Mouse (Mus musculus) heart, embryonic 16.5 days (tissue): ENCODE data around the gene Gtf3c1. TPM values are rescaled to one million over a fixed set of nuclear protein-coding genes. Genes with fewer than 3 reads are reported as not detected.
"Not testable (repeated sequence)": the region's sequence is repeated elsewhere in the genome, so short reads cannot be mapped to it uniquely, and the experiment has no call there.

ENCODE experiments used
- ATAC-seq: fragments of 200-750 bp; cut with Nextera tagmentation; replicated peaks from 2 replicates; pipeline ENCODE4 v1.8.0; 2017; ENCODE audit warnings: moderate number of reproducible peaks; ENCODE audit not compliant: insufficient read depth, low FRiP score; ENCODE audit errors: extremely low read depth
- H3K27ac ChIP-seq: fragments of 300-500 bp; sonication (generic); 2 replicates; pipeline ENCODE4 v1.5.1; 2014; ENCODE audit warnings: mild to moderate bottlenecking, low read length, control low read depth, moderate library complexity
- H3K27me3 ChIP-seq: fragments of 300-500 bp; sonication (generic); 2 replicates; pipeline ENCODE4 v1.6.1; 2014; ENCODE audit warnings: low read length, mixed read lengths; ENCODE audit not compliant: control insufficient read depth, insufficient read depth
- H3K36me3 ChIP-seq: fragments of 300-500 bp; sonication (generic); 2 replicates; pipeline ENCODE4 v1.6.1; 2014; ENCODE audit not compliant: control insufficient read depth, insufficient read depth
- H3K4me1 ChIP-seq: fragments of 300-500 bp; sonication (generic); 2 replicates; pipeline ENCODE4 v1.6.1; 2014; ENCODE audit warnings: low read length, mixed read lengths; ENCODE audit not compliant: control insufficient read depth, insufficient read depth
- H3K4me2 ChIP-seq: fragments of 300-500 bp; sonication (generic); 2 replicates; pipeline ENCODE4 v1.6.1; 2014; ENCODE audit warnings: low read depth, mild to moderate bottlenecking, control low read depth, low read length
- H3K4me3 ChIP-seq: fragments of 300-500 bp; sonication (generic); 2 replicates; pipeline ENCODE4 v1.5.1; 2014; ENCODE audit warnings: mild to moderate bottlenecking, control low read depth, low read length
- H3K9ac ChIP-seq: fragments of 300-500 bp; sonication (generic); 2 replicates; pipeline ENCODE4 v1.6.1; 2014; ENCODE audit warnings: low read length, control low read depth
- H3K9me3 ChIP-seq: fragments of 300-500 bp; sonication (generic); replicated peaks from 2 replicates; pipeline ENCODE4 v1.6.1; 2016; ENCODE audit warnings: low read length; ENCODE audit not compliant: control insufficient read depth
- WGBS: fragments of 180-500 bp; shearing (Covaris S2); extraction: QIAGEN DNeasy Blood & Tissue Kit; methylation state at CpG from one replicate; pipeline ENCODE4 v1.1.7; 2014; 5-methylcytosine and 5-hydroxymethylcytosine counted together
- polyA plus RNA-seq: library from polyadenylated mRNA; unstranded; fragments of >200 nt; fragmentation: Nextera tagmentation; extraction: Ambion mirVana; gene quantifications from 2 replicates; pipeline ENCODE4 v1.2.1, GENCODE M21; 2015

Gtf3c1 gene
- polyA plus RNA-seq, 1 experiment from 2014 or later: 25.8 TPM

DNA sequence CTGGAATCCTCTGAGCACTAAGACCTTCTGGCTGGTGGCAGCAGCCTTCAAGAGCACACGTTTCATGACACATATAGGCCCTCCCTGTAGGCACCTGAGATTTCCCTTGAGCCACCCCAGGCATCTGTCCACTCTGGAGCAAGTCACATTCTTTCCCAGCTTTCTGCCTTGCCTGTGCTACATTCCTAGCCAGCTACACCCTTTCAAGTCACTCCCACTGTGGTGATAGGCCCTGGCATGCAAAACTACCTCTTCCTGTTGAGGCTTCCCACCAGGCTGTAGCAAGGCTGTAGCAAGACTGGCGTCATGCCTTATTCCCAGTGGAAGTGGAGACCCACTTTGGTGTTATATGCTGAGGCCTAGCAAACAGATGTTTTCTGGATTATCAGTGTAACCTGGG, 9.1 kb upstream of the Gtf3c1 start:
- Histone ChIP-seq H3K4me1 (peaks cover 61% of the 10 kb centered on the region), H3K9me3 (no peaks in the 10 kb centered on the region), H3K27me3 (no peaks in the 10 kb centered on the region), H3K27ac (peak overlapping the region; percentile 91), H3K4me2 (peak overlapping the region; percentile 1; the same call in 1 of the 2 replicates), H3K9ac (no peak overlapping the region), H3K36me3 (no peaks in the 10 kb centered on the region), H3K4me3 (no peak overlapping the region)
- peak; percentile 71 for ATAC-seq
- WGBS: 11% methylated on average over 2 of the region's 2 CpGs

GRCm38 (mm10) chr7:125714803-125715202, 7.2 kb upstream of the Gtf3c1 start:
- H3K4me2 ChIP-seq: no peak overlapping the region
- 65% methylated on average over 3 of the region's 3 CpGs for WGBS
- no peaks in the 10 kb centered on the region for H3K27me3 ChIP-seq
- no peak overlapping the region for H3K9ac ChIP-seq
- H3K4me3 ChIP-seq: no peak overlapping the region
- ATAC-seq: no peak
- peaks cover 4% of the 10 kb centered on the region; the same call in 1 of the 2 replicates for H3K36me3 ChIP-seq
- H3K4me1 ChIP-seq: peaks cover 49% of the 10 kb centered on the region
- no peaks in the 10 kb centered on the region for H3K9me3 ChIP-seq
- peak overlapping the region; percentile 35 for H3K27ac ChIP-seq

- not testable (repeated sequence) for ATAC-seq, H3K36me3 ChIP-seq, H3K9me3 ChIP-seq, H3K4me2 ChIP-seq, H3K27ac ChIP-seq, H3K27me3 ChIP-seq, H3K9ac ChIP-seq, H3K4me3 ChIP-seq
- WGBS: 91% methylated on average over 6 of the region's 7 CpGs
- H3K4me1 ChIP-seq: peaks cover 46% of the 10 kb centered on the region
Observed at GRCm38 (mm10) chr7:125713542-125714055, 6.0 kb upstream of the Gtf3c1 start.

GRCm38 (mm10) chr7:125708100-125708499, 520 bp upstream of the Gtf3c1 start:
- H3K9ac ChIP-seq: peak overlapping the region; percentile 87
- no peak for ATAC-seq
- peaks cover 9% of the 10 kb centered on the region for H3K36me3 ChIP-seq
- H3K9me3 ChIP-seq: no peaks in the 10 kb centered on the region
- WGBS: under 1% methylated on average over 14 of the region's 15 CpGs
- H3K27me3 ChIP-seq: no peaks in the 10 kb centered on the region
- H3K4me3 ChIP-seq: peak overlapping the region; percentile 88
- H3K4me1 ChIP-seq: peaks cover 31% of the 10 kb centered on the region
- peak overlapping the region; percentile 77 for H3K4me2 ChIP-seq
- peak overlapping the region; percentile 71 for H3K27ac ChIP-seq

DNA sequence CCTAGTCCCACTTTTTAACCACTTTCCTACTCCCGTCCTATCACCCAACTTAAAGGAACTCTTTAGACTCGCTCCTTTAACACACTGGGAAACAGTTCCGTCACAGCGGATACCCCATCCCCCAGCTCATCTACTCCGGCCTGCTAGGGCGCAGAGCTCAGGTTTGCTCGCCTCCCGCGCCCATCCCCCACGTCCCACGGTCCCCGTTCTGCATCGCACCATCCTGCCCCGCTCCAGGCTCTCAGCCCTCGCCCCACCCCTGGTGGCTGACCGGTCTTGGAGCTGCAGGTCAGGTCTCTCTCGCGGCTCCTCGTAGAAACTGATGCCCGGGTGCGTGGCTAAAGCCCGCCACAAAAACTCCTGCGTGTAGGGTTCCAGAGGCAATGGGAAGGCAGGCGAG, 394 bp downstream of the Gtf3c1 start:
- Histone ChIP-seq H3K4me2 (peak overlapping the region; percentile 67), H3K9me3 (no peaks in the 10 kb centered on the region), H3K27me3 (no peaks in the 10 kb centered on the region), H3K36me3 (peaks cover 18% of the 10 kb centered on the region), H3K4me3 (peak overlapping the region; percentile 88), H3K27ac (peak overlapping the region; percentile 94), H3K9ac (peak overlapping the region; percentile 89), H3K4me1 (peaks cover 31% of the 10 kb centered on the region)
- WGBS: under 1% methylated on average over 24 of the region's 24 CpGs
- ATAC-seq: peak; percentile 77

- Histone ChIP-seq H3K4me2 (no peak overlapping the region), H3K4me3 (no peak overlapping the region), H3K4me1 (peaks cover 20% of the 10 kb centered on the region), H3K27me3 (no peaks in the 10 kb centered on the region), H3K36me3 (peaks cover 56% of the 10 kb centered on the region), H3K9me3 (peaks cover 10% of the 10 kb centered on the region), H3K9ac (no peak overlapping the region), H3K27ac (no peak overlapping the region)
- 94% methylated on average over 1 of the region's 1 CpGs for WGBS
- no peak for ATAC-seq
Observed at GRCm38 (mm10) chr7:125702791-125703190, 4.8 kb downstream of the Gtf3c1 start.

DNA sequence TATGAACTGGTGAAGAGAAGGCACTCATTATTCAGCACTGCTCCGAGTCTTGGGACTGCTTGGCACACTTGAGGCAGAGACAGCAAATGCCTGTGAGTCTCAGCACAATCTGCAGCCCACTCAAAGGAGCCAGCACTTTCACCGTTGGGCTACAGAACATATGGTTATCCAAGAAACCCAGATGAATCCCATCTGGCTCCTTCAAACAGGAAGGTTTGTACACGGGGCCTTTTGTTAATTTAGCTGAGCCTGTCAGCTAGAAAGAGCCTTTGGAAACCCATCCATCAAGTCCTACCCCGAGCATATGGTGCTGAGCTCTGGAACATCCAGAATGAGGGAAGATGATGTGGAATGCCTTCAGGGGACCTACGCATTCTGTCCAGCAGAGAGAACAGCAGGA, 13.5 kb downstream of the Gtf3c1 start:
- no peaks in the 10 kb centered on the region for H3K4me1 ChIP-seq
- no peak overlapping the region for H3K27ac ChIP-seq
- H3K9me3 ChIP-seq: peaks cover 7% of the 10 kb centered on the region
- H3K36me3 ChIP-seq: peaks cover 90% of the 10 kb centered on the region
- no peak for ATAC-seq
- H3K4me2 ChIP-seq: no peak overlapping the region
- no peak overlapping the region for H3K9ac ChIP-seq
- H3K4me3 ChIP-seq: no peak overlapping the region
- WGBS: 79% methylated on average over 5 of the region's 5 CpGs
- H3K27me3 ChIP-seq: no peaks in the 10 kb centered on the region

DNA sequence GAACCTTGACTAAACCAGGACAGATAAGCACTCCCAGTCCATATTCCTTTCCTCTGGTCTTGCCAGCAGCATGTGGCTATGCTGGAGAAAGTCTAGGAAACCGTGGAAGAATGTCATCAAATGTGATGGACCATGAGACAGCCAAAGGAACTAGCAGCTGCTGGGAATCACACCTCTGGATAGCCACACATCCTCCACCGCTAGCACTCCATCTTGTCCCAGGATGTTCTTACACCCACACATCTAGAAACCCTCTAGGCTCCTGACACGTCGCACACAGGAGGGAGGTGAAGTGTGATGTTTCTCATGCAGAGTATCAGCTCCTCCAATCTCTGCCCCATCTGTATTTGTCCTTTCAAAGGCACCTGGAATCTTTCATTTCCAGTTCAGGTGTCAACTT, 17.1 kb downstream of the Gtf3c1 start:
- Histone ChIP-seq H3K36me3 (peaks cover 71% of the 10 kb centered on the region), H3K4me2 (no peak overlapping the region), H3K27me3 (no peaks in the 10 kb centered on the region), H3K4me1 (no peaks in the 10 kb centered on the region), H3K9me3 (no peaks in the 10 kb centered on the region), H3K4me3 (no peak overlapping the region), H3K27ac (no peak overlapping the region), H3K9ac (no peak overlapping the region)
- WGBS: 88% methylated on average over 4 of the region's 4 CpGs
- no peak for ATAC-seq

- Histone ChIP-seq H3K27ac (no peak overlapping the region), H3K9ac (no peak overlapping the region), H3K27me3 (no peaks in the 10 kb centered on the region), H3K36me3 (peaks cover 69% of the 10 kb centered on the region), H3K4me3 (no peak overlapping the region), H3K9me3 (no peaks in the 10 kb centered on the region), H3K4me1 (no peaks in the 10 kb centered on the region), H3K4me2 (no peak overlapping the region)
- ATAC-seq: no peak
- WGBS: 90% methylated on average over 9 of the region's 9 CpGs
Observed at GRCm38 (mm10) chr7:125679936-125680335, 27.6 kb downstream of the Gtf3c1 start.
